ENCODE assay signal across 1 mouse cellular context in the genomic region with DNA sequence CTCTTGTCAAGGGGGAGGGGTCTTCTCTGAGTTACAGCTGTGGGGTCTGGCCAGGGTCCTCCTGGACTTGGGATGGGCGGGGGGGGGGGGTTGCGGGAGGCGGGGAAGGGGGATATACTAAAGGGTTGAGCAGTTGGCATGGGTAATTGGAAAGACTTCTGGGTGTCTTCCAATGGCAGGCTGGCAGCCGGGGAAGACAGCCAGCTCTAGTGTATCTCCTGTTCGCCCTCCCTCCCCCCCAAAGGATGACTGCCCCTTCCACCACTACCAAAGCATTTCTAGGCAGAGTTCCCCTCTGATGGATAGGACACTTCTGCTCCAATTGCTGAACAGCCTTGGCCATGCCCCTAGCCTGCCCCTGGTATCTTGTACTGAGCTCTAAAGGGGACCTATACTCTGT.
TF ChIP-seq lines count a peak whose summit lies in the region.

No protein-coding gene starts in this region.

TF ChIP-seq in MEL, 35 proteins besides CTCF, POLR2A, EP300 and RAD21 (continued from another document):
- TF ChIP-seq SMC3 (IDR thresholded peaks at IDR 0.05; ENCODE audit: low read depth, low read length) (no peak), TCF12 (IDR thresholded peaks at IDR 0.05; ENCODE audit: low read depth, low read length) (no peak), USF2 (IDR thresholded peaks at IDR 0.05; ENCODE audit: borderline replicate concordance in 1 of 2, insufficient read depth in 1 of 2, low read depth in 1 of 2, low read length in 2 of 2) (no peak), GATA1 (IDR thresholded peaks at IDR 0.05; ENCODE audit: low read depth, low read length) (no peak), ZKSCAN1 (IDR thresholded peaks at IDR 0.05; ENCODE audit: low read depth, low read length) (no peak), POLR2AphosphoS5 (IDR thresholded peaks at IDR 0.05; ENCODE audit: borderline replicate concordance, low read depth, low read length) (no peak), RCOR1 (IDR thresholded peaks at IDR 0.05; ENCODE audit: low read depth, low read length) (no peak), ZC3H11A (IDR thresholded peaks at IDR 0.05; ENCODE audit: low read depth, low read length) (no peak)
